Mouse (Mus musculus) lung, postnatal 36 days (tissue): ENCODE measurements around the gene Smim22.

Experiments
- DNase-seq: peaks from one replicate; pipeline ENCODE4 v3.0.0; 2022; ENCODE audit warnings: mixed read lengths

The Smim22 gene

DNA sequence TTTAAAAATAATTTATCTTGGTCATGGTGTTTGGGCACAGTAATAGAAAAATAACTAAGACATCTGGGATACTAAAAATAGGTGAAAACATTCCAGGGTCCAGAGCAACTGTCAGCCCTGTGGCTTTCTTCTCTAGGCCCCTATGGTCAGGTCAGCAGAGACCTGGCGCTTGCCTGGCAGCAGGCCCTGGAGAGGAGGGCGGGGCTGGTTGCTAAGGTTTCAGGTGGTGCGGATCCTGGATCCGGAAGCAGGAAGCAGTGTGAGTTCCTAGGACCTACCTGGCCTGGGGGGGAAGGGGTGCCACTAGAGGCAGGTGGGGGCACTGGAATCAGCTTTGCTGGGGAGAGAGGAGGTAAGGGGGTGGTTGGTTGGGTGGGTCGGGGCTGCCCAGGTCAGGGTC lies at the start of gene Smim22:
TSS of gene Smim22 (plus strand) at position 222 of the 400 bp plus-strand sequence.
- peak; percentile 89 for DNase-seq

DNA sequence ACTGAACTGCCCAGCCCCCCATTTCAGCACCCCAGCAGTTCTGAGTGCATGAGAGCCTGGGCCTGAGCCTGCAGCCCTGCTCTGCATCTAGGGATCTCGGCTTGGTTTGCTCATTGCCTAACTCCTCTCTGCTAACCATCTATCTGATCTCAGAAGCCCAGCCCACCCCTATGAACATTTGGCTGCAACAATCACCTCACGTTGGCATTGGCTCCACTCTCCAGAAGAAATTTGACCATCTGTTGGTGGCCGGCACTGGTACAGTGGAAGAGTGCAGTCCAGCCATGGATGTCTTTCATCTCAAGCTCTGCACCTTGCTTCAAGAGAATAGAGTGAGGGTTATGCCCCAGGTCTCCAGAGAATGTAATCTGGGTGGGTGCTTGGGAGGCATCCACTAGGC lies 49.6 kb upstream of the Smim22 start:
- no peak for DNase-seq

DNA sequence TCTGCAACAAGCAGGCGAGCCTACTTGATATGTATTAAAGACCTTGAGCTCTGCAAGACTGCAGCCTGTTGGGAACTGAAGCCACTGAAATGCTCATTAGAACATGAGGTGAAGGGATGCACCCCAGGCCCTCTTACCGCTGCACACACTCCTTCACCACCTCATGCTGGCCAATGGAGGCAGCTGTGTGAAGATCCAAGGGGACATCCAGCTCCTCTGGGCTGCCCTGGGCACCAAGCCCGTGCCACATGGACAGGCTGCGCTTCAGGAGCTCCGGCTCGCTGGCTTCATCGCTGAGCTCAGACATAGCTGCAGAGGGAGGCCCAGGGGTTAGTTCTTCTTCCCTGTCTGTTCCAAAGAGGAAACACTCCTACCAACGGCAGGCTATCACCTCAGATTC lies 46.8 kb upstream of the Smim22 start:
- no peak for DNase-seq

DNA sequence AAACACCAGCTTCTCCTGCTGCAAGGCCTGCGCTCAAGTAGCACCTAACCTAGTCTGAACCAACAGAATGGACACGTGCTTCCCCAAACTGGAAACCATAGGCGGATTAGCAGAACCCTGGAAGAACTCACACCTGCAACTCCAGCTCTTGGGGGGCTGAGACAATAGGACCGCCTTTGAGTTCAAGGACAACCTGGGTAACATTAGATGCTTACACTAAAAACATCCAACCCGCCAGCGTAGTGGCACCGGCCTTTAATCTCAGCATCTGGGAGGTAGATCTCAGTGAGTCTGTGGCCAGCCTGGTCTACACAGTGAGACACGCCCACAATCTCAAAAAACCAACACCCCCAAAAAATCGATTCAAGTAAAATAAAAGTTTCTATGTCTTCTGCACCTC lies 43.7 kb upstream of the Smim22 start:
- no peak for DNase-seq

DNA sequence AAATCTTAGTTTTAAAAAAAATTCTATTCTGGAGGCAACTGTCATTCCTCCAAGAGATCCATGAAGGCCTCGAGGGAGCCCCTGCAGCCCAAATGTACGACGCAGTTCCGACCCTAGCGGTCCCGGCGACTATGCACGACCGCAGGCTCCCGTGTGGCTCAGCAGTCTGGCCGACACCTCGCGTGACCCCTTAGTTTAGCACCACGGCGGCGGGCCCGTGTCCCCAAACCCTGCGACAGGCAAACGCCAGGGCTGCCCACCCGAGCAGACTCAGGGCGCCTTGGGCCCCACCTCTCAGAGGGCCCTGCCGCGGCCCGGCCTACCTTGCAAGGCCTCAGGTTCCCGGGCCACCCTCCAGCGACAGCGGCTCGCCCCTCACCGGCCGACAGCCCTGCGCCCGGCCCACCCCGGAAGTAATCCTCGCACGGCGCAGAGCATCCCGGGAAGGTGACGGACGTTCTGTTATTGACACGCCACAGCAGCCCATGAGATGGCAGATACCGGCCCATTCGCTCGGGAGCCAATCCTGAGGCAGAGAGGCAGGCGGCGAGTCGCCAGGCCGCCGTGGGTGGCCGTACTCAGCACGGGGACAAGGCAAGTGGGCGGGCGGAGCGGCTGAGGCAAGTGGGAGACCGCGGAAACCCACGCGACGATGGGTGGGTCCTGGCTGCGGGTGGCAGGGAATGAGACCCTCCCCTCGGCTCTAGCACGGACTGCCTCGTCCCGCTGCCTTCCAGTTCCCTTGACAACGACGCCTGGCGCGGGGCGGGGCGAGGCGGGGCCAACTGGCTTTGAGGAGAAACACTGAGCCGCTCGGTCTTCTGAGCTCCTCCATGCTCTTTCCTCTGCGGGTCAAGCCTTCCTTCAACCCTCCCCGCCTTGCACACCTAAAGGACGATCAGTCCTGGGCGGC lies 43.0 kb upstream of the Smim22 start, which contains the start of gene Anks3:
TSS of gene Anks3 (minus strand) at position 409 of the 913 bp plus-strand sequence.
- peak; percentile 99 for DNase-seq

DNA sequence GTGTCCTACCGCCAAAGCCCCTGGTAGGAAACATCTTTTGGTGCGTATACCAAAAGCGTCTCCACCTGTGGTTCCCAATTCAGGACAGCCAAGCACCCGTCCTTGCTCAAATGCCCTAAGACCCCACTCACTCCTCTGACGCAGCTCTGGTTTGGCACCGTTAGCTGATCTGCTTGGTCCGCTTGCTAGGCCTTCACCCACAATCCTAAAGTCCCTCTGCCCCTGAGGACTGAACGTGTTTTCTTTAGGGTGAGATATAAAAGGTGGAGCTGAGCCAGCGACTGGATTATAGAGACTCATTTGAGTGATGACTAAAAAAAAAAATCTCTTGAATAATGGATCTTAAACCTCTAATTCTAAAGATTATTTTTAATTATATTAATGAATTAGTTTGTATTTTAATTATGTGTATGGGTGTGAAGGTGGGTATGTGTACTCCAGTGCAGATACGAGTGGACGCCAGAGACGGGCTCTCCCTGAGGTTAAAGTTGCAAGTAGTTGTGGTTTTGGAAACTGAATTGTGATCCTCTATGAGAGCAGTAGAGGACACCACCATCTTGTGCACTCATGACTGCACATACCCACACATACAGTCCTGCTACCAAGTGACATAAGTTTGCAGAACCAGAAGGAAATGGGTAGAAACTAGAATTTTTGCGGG lies 42.2 kb upstream of the Smim22 start:
- no peak for DNase-seq

DNA sequence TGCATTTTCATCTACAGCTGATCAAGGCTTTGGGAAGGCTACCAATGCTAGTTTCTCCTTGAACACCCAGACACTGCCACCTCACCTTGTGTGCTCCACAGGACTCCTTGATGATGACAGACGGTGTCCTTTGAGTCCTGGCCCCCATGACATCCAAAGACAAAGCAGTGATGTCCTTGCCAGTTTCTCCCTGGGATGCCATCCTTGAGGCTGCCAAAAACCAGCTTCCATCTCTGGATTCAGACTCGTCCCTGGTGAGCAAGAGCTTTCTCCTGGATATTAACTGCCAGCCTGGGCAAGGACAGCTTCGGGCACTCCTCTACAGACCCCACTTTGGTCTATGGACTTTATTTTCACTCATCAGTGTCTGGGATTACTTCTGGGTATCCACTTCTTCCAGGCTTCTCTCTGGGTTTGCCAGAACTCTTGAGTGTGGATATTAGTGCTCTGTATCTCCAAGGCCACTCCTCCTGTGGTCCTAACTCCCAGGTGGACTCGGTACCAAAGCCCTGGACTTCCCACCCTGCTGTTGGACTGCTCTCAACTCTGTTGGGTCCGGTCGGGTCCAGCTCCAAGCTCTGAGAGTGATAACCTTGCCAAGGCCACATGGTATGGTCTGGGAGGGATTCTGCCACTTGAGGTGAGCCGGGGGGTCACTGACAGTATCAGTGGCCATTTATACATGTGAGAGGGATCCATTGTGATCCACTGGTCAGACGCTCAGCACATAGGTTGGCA lies 41.5 kb upstream of the Smim22 start:
- DNase-seq, result no peak

DNA sequence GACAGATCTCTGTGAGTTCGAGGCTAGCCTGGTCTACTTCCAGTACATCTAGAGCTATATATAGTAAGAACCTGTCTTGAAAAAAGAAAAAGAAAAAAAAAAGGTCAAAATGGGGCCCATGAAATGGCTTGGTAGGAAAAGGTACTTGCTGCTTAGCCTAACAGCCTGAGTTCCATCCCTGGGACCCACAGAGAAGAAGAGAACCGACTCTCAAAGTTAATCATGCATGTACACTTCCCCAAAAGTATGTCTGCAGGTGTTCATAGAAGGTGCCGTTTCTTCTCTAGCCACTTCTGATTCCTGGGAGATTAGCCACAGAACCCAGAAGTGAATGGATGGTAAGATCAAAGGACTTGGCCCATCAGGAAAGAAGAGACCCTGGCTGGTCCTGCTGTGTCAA lies 38.7 kb upstream of the Smim22 start:
- DNase-seq, result no peak

DNA sequence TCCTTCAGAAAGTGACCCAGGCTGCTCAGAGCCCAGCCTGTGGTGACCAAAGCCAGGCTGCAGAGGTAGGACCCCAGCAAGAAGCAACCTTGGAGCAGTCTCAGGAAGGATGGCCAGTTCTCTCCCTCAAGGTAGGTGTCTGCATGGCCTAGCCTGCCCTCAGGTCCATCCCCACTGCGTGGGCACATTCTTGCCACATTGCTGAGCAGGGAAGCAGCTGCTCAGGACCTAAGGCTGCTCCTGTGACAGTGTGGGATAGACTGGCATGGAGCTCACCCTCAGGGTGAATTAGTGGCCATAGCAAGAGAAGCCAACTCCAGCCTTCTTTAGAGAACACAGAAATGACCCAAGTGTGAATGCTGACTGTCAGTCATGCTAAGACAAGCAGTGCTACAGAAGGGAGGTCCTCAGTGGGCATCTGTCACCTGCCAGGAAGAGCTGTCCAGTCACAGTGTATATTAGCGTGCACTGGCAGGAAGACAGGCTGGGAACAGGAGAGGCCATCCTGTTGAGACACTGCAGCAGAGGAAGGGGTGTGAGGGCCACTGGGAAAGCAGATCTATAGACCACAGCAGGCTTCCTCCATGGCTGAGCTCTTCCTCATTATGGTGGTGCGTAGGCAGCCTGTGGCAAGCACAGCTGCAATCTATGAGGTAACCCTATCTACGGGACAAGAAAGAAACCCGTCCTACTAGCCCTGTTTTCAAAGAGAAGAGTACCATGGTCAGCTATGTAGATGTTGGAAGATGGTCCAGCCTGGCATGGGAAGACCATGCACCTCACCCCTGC lies 37.8 kb upstream of the Smim22 start:
- DNase-seq, result peak; percentile 65

DNA sequence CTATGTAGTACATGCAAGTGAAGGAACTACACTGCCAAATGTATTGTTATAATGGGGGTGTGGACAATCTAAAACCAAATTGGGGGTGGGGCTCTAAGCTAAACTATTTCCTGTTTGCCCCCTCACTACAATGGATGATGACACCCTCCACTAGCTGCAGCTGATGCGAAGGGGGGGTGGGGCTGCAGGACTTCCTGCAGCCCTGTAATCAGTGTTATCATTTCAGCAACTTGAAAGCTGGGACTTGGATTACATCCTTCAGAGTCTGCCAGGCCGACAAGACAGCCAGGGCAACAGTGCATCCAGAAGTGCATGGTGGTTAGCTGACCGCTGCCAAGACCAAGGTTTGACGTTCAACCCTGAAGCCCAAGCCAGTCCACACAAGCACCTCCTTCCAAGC lies 35.5 kb upstream of the Smim22 start:
- DNase-seq, result peak; percentile 79

DNA sequence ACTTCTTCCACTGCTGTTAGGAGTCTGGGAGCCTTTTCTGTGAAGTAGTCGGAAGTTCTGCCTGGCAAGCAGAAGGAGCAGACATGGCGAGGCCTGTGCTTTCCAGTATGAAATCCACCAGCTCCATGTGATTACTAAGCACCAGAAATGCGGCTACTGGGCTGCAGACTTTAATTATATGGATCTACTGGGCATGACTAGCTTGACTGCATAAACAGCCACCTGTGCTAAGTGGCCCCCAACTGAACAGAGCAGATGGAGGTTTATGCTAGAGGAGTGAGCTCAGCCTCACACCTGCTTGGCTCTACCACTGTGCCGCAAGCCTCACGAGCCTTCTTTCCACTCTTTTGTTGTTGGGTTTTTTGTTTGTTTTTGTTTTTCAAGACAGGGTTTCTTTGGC lies 32.6 kb upstream of the Smim22 start:
- no peak for DNase-seq

DNA sequence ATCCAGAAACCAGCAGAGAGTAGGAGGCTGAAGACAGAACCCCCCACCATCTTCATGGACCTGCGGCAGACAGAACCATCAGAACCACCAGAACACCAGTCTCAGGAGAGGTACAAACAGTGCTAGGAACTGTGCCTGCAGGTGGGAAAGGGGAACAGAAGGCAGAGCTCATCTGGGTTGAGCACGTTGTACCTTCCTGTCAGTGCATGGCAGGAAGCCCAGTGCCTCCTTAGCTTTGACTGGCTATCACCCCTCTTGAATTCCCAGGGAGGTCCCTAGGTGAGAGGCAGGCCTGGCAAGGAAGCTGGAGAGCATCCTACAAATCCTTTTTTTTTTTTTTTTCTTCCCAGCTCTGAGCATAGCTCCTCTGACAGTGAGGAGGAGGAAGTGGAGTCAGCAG lies 30.9 kb upstream of the Smim22 start:
- DNase-seq, result no peak

DNA sequence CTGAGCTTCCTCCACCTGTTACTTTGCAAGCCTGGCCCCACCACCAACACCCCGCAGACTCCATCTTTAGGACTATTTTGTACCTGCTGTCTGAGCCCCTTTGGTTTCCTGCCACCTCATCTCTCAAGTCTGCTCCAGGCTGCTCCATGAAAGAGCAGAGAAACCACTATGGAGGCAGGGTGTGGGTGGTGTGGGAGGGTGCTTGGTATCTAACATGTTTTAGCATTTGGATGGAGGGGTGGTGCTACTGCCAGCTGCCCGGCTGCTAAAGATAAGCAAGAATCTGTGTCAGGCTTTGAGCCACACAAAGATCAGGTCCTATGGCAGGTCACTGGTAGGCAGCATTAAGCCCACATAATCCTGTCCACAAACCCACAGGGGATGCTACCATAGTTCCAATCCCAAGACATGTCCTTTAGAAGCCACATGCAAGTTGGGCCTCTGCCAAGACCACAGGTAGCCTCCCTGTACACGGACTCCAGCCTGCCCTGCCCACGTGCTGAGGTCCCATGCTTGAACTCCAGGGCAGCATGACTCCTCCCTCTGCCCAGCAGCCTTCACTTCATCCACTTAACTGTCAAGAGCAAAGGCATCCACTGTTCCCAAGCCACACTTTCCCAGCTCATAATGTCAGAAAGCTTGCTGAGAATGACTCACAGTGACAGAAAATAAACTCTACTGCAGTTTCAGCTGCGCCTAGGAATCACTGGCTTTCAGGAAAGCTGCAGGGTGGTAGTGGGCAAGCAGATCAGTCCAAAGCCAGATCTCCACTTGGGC lies 28.6 kb upstream of the Smim22 start:
- peak; percentile 70 for DNase-seq

DNA sequence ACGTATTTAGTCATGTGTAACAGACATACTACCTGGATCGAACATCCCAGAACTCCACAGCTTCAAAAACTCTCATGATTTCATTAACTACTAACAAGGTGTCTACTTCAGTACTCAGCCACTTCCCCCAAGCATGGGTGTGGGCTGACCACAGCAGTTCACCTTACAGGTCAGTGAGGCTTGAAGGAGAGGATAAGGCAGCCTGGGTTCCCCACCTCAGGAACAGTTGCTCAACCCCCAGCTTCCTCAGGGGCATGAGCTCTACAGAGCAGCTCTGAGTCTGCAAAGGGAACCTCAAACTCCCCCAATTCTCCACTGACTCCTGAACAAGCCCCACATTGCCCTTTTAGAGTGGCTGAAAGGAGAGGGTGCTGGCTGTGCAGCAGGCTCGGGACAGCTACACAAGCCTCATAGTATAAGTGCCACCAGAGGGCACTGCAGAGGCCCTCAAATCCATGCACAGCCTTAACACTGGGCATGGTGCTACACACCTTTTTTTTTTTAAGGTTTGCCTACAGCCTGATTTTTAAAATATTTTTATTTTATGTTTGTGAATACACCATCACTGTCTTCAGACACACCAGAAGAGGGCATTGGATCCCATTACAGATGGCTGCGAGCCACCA lies 27.2 kb upstream of the Smim22 start:
- DNase-seq, result peak; percentile 71

DNA sequence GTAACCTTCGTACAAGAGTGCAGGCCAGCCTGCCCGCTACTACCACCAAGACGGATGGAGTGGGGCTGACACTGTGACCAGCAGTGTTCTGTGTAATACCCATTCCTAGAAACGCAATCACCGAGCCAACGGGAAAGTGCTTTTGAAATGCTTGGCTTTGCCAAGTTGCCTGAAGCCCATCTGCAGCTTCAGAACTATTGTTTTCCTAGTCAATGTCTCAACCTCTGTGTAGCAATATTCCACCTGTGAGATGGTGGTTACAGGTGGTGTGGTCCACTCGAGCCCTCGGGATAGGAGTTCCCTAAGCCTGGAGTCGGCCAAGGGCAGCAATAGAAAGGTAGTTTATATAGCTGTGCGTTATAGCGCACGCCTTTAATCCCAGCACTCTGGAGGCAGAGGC lies 22.4 kb upstream of the Smim22 start:
- DNase-seq, result no peak

DNA sequence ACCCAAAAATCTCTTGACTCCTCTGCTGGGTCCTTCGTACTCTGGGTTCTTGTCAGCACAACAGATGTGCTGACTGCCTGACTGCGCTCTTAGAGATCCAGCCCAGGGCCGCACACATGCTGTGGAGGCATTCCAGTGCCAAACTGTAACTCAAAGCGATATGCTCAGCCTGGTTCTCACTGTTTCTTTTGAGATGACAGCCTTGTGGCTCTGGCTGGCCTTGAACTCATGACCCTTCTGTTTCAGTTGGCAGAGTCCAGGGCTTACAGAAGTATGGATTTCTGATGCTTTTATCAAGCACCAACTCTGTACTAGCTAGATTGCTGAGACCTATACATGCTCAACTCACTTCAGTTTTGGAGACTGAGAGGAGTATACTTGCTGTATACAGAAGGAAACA lies 13.8 kb upstream of the Smim22 start:
- DNase-seq, result no peak

DNA sequence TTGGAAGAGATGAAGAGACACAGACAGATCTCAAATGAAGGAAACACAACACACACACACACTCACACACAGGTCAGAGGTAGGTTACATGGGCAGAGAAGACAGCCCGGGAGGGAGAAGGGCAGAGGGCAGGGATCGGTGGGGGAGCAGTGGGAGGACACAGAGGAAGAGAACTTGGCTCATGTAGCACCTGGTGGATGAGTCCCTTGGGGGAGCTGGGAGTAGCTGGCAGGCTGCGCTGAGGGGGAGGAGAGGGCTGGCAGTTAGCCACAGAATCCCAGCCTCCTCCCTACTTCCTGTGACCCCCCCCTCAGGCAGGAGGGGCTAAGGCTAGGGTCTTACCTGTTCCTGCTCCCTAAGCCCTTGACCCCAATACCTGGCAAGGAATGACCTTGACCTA lies 9.5 kb upstream of the Smim22 start, which contains the start of gene Sept12:
TSS of gene Sept12 (minus strand) at position 300 of the 400 bp plus-strand sequence.
- no peak for DNase-seq

DNA sequence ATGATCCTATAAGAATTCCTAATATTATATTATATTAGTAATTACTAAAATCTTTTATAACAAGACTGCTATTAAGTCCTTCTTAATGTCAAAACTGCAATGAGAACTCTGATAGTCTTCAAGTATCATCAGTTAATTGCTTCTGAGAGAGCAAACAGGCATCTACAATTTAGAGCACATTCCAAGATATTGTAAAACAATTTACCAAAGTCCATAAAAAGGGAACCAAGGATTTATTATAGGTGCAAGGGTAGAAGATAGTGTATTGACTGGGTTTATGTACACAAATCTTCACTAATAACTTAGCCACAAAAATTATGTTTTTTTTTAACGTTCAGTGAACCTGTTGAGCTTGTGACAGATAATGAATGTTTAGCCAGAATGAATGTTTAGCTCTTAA lies 8.1 kb upstream of the Smim22 start:
- DNase-seq, result no peak

DNA sequence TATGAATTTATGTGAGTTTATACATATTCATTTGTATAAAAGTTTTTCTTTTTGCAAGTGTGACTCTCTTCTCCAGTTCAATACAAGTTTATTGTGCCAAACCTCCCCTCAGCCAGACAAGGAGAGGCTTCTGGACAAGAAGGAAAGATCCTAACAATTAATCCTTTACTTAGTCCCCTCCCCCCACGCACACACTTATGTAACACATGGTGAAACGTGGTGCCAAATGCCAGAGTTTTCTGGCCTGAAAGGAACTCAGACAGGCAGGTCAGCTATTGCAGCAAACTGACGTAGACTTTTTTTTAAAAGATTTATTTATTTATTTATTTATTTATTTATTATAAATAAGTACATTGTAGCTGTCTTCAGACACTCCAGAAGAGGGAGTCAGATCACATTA lies 6.5 kb upstream of the Smim22 start:
- peak; percentile 40 for DNase-seq

DNA sequence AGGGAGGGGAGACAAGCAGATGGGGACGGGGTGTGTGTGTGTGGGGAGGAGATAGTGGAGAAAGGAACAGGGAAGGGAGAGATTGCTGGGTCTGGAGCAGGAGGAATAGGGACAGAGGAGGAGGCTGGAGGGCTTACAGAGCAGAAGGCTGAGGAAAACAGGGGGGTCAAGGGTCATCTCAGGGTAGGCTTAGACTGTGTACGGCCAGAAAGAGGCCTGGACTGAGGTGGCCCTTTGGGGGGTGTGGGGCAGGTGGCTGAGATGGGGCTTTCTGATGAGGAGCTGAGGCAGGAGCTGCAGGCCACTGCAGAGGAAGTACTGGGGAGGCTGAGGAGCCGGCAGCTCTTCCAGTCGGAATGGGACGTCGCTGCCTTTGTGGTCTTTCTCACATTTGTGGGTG lies 404 bp downstream of the Smim22 start:
- no peak for DNase-seq

DNA sequence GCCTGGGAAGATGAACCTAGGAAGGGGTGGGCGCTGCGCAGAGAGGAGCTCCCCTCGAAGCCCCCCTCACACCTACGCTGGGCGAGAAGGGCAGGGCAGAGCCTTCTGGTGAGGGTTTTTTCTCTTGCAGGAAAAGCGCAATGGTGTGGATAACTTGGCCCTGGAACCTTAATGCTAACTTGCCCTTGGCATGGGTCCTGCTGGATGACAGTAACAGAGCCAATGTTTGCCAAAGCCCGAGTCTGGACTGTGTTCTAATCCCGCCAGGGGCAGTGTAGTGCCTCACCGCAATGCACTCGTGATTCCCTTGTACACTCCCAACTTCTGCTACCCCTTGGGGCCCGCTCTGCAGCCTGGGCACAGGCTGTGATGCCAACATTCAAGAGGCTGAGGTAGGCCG lies 988 bp downstream of the Smim22 start:
- no peak for DNase-seq
